Mouse (Mus musculus): ENCODE results near the gene Srd5a3. TPM values are rescaled to one million over a fixed set of nuclear protein-coding genes. Genes with fewer than 3 reads are reported as not detected.

Srd5a3 gene
- polyA plus RNA-seq, 1 experiment, result 19.8 TPM

GRCm38 (mm10) chr5:76184286-76185080 lies 44.4 kb downstream of the Srd5a3 start:
- DNase-seq (ENCODE audit: extremely low spot score in 1 of 2, low spot score in 1 of 2), result peak in 1 of 2 experiments; percentile 60

GRCm38 (mm10) chr5:76187885-76188284 lies 47.8 kb downstream of the Srd5a3 start:
- DNase-seq (ENCODE audit: extremely low spot score in 1 of 2, low spot score in 1 of 2), result no peak

GRCm38 (mm10) chr5:76190609-76191008 lies 50.5 kb downstream of the Srd5a3 start:
- no peak for DNase-seq (ENCODE audit: extremely low spot score in 1 of 2, low spot score in 1 of 2)

GRCm38 (mm10) chr5:76193075-76193474 lies 53.0 kb downstream of the Srd5a3 start:
- no peak for DNase-seq (ENCODE audit: extremely low spot score in 1 of 2, low spot score in 1 of 2)

GRCm38 (mm10) chr5:76194377-76194945 lies 54.4 kb downstream of the Srd5a3 start:
- DNase-seq (ENCODE audit: extremely low spot score in 1 of 2, low spot score in 1 of 2), result no peak

- DNase-seq (ENCODE audit: extremely low spot score in 1 of 2, low spot score in 1 of 2), result no peak
Measured at GRCm38 (mm10) chr5:76199346-76199745, 59.3 kb downstream of the Srd5a3 start.

- no peak for DNase-seq (ENCODE audit: extremely low spot score in 1 of 2, low spot score in 1 of 2)
Measured at GRCm38 (mm10) chr5:76203171-76203570, 63.1 kb downstream of the Srd5a3 start.

Other genes with a start within 250 kb of the Srd5a3 start
- gene Kdr, start 161.8 kb upstream of the Srd5a3 start, polyA plus RNA-seq (2012; rRNA removed), result 7.3 and 9.8 TPM in 2 replicates
- 40.3 and 41.2 TPM in 2 replicates for gene Tmem165, start 43.6 kb downstream of the Srd5a3 start, polyA plus RNA-seq (2012; rRNA removed)
- gene Clock, start 164.5 kb downstream of the Srd5a3 start, polyA plus RNA-seq (2012; rRNA removed), result 21.7 and 24.0 TPM in 2 replicates
- gene Pdcl2, start 190.9 kb downstream of the Srd5a3 start, polyA plus RNA-seq (2012; rRNA removed), result not detected in 2 replicates
- 0.18 TPM in 1 of 2 replicates, not detected in the other for gene Nmu, start 223.5 kb downstream of the Srd5a3 start, polyA plus RNA-seq (2012; rRNA removed)

Measured in frontal cortex, adult 2 months (tissue).